Mouse (Mus musculus) stomach, adult 2 months (tissue): ENCODE data around the gene Zfp612. TPM values are rescaled to one million over a fixed set of nuclear protein-coding genes. Genes with fewer than 3 reads are reported as not detected.

ENCODE experiments used
- polyA plus RNA-seq: library from polyadenylated mRNA; depleted of rRNA; stranded (reverse); fragments of >200 nt; gene quantifications from 2 replicates; pipeline ENCODE4 v1.2.3, GENCODE M21; 2012; rRNA removed

Zfp612 gene
- polyA plus RNA-seq: 0.38 and 0.61 TPM in 2 replicates

GRCm38 (mm10) chr8:110079282-110080221 is at the start of gene Zfp612:
Gene Zfp612, plus strand, starts transcription at chr8:110079746.

DNA sequence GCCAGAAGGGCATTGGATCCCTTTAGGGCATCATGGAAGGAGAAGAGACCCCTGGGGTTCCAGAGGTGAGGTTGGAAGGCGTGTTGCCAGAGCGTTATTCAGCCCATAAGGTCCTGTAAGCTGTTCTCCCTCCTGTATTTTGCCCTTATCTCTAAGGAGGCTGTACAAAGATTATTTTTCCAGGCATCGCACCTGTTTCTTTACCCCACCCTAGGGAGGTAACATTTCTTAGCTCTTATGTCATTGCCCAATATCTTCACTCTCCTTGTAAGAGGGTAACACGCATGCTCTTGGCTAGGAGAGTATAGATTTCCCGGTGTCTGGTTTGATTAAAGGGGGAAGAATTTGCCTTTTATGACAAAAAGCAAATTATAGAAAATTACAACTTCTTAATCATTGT is 39.9 kb upstream of the Zfp612 start, which contains the start of gene Chst4:
Gene Chst4, minus strand, starts transcription at position 82 of the 400 bp plus-strand sequence.

GRCm38 (mm10) chr8:110100907-110101306 is 21.4 kb downstream of the Zfp612 start, which contains the start of gene Gm21964:
Gene Gm21964, plus strand, starts transcription at chr8:110101207.

DNA sequence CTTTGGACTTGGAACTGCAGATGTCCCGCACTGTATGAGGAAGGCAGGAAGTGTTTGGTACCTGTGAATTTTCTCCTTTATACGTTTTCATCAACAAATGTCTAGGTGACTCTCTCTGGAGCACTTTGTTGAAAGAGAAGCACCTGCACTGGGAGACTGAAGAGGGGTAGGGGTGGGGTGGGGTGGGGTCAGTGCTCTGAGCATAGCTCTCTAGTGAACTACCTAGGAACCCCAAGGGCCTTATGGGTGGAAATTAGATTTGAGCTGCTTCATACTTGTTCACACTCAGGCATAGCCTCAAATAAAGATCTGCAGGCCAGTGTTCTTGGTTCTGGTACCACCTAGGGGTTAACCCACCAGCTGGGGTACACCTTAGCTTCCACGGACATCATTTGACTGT is 23.1 kb downstream of the Zfp612 start, which contains the start of gene Gm17720:
Gene Gm17720, minus strand, starts transcription at position 101 of the 400 bp plus-strand sequence.

Other genes with a start within 250 kb of the Zfp612 start
- 0.49 and 0.56 TPM in 2 replicates for gene Phlpp2, start 211.2 kb upstream of the Zfp612 start, polyA plus RNA-seq
- 0.65 and 1.1 TPM in 2 replicates for gene Marveld3, start 117.5 kb upstream of the Zfp612 start, polyA plus RNA-seq
- gene Tat, start 89.3 kb upstream of the Zfp612 start, polyA plus RNA-seq: 0.05 and 0.15 TPM in 2 replicates
- gene Chst4, start 40.0 kb upstream of the Zfp612 start, polyA plus RNA-seq: 9.2 and 10.0 TPM in 2 replicates
- gene Gm21964, start 21.5 kb downstream of the Zfp612 start, polyA plus RNA-seq: not detected in 2 replicates
- gene Gm17720, start 23.0 kb downstream of the Zfp612 start, polyA plus RNA-seq: not detected in 2 replicates
- gene Calb2, start 88.5 kb downstream of the Zfp612 start, polyA plus RNA-seq: 0.22 and 0.25 TPM in 2 replicates
- gene Cmtr2, start 135.9 kb downstream of the Zfp612 start, polyA plus RNA-seq: 1.2 and 1.3 TPM in 2 replicates
- gene Hydin, start 187.2 kb downstream of the Zfp612 start, polyA plus RNA-seq: under 0.01 TPM in 1 of 2 replicates, not detected in the other